Mouse (Mus musculus) intestine, postnatal 0 days (tissue): ENCODE measurements at regions not wholly inside any gene's neighbourhood (a gene's known extent, or its start where the extent isn't known, plus 50 kb on each side); places are given as distances from the start of the nearest gene placed in this dataset.

Experiments
- ATAC-seq: fragments of 200-750 bp; cut with Nextera tagmentation; 2 replicates; pipeline ENCODE4 v1.8.0; 2017; ENCODE audit warnings: mild to moderate bottlenecking, moderate TSS enrichment, moderate library complexity
- H3K27ac ChIP-seq: fragments of 300-500 bp; sonication (generic); 2 replicates; pipeline ENCODE4 v1.5.1; 2014; ENCODE audit warnings: mild to moderate bottlenecking, low read depth, low read length, moderate library complexity
- H3K27me3 ChIP-seq: fragments of 300-500 bp; sonication (generic); replicated peaks from 2 replicates; pipeline ENCODE4 v1.6.1; 2014; ENCODE audit warnings: low read length, mixed read lengths; ENCODE audit not compliant: control insufficient read depth, insufficient read depth
- H3K36me3 ChIP-seq: fragments of 300-500 bp; sonication (generic); 2 replicates; pipeline ENCODE4 v1.6.1; 2014; ENCODE audit warnings: mild to moderate bottlenecking, moderate library complexity; ENCODE audit not compliant: control insufficient read depth, insufficient read depth
- H3K4me1 ChIP-seq: fragments of 300-500 bp; sonication (generic); replicated peaks from 2 replicates; pipeline ENCODE4 v1.6.1; 2014; ENCODE audit warnings: antibody characterized with exemption, low read length, mixed read lengths; ENCODE audit not compliant: control insufficient read depth, insufficient read depth
- H3K4me2 ChIP-seq: fragments of 300-500 bp; sonication (generic); replicated peaks from 2 replicates; pipeline ENCODE4 v1.6.1; 2014; ENCODE audit warnings: low read depth, mild to moderate bottlenecking, moderate library complexity
- H3K4me3 ChIP-seq: fragments of 300-500 bp; sonication (generic); 2 replicates; pipeline ENCODE4 v1.5.1; 2014; ENCODE audit warnings: low read depth, low read length
- H3K9ac ChIP-seq: fragments of 300-500 bp; sonication (generic); 2 replicates; pipeline ENCODE4 v1.6.1; 2014; ENCODE audit warnings: mild to moderate bottlenecking, low read depth, low read length
- H3K9me3 ChIP-seq: fragments of 300-500 bp; sonication (generic); 2 replicates; pipeline ENCODE4 v1.6.1; 2016; ENCODE audit warnings: mixed run types; ENCODE audit not compliant: control insufficient read depth
- CTCF ChIP-seq: sonication (generic); IDR thresholded peaks from 2 replicates; pipeline ENCODE4 v1.5.1; 2016; ENCODE audit warnings: low read depth, mild to moderate bottlenecking, control low read depth, antibody characterized with exemption, moderate library complexity
- WGBS: fragments of 180-500 bp; shearing (Covaris S2); extraction: QIAGEN DNeasy Blood & Tissue Kit; methylation state at CpG from one replicate; pipeline ENCODE4 v1.1.7; 2014; 5-methylcytosine and 5-hydroxymethylcytosine counted together

DNA sequence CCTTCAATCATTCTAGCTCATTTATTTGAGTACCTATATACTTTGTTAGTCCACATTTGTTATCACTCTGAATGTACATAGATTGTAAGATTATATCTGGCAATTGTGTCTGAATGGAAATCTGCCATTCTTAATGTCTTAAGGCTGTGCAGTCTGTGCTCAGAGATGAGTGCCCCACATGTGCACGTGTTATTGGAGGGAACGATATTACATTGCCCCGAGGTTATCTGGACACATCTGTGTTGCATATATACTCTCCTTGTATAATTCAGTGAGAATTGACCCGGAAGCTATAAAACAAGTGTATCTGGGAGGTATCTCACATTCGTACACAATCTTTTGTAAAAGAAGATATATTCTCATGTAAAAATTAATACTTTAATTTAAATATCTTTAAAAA lies 155.4 kb upstream of the Tmeff2 start:
- Histone ChIP-seq H3K27me3 (no peaks in the 10 kb centered on the region), H3K4me2 (no peak overlapping the region), H3K4me1 (no peaks in the 10 kb centered on the region), H3K9ac (no peak overlapping the region), H3K36me3 (no peaks in the 10 kb centered on the region), H3K27ac (no peak overlapping the region), H3K4me3 (no peak overlapping the region), H3K9me3 (no peaks in the 10 kb centered on the region)
- ATAC-seq = no peak
- 69% methylated on average over 5 of the region's 5 CpGs for WGBS
- TF ChIP-seq CTCF = no peak

DNA sequence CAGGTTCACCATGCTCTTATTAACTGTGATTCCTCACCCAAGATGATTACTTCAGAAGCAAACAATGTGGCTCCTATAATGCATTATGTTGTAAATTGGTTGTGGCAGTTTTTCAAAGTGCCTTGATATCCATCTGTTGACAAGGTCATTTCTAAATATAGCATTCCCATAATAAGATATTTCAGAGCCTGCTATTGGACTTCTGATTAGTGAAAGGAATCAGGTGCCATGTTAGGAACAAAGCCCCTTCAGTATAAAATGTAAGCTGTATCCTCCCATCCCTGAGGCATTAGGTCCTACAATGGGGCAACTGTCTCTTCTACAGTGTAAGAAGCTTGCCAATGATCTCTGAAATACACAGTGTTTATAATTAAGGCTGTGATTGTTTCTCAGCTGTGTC lies 130.2 kb upstream of the Tmeff2 start:
- no peak for ATAC-seq
- Histone ChIP-seq H3K4me3 (no peak overlapping the region), H3K9ac (no peak overlapping the region), H3K36me3 (no peaks in the 10 kb centered on the region), H3K4me2 (no peak overlapping the region), H3K27me3 (no peaks in the 10 kb centered on the region), H3K27ac (no peak overlapping the region), H3K9me3 (no peaks in the 10 kb centered on the region), H3K4me1 (no peaks in the 10 kb centered on the region)
- no peak for TF ChIP-seq CTCF

DNA sequence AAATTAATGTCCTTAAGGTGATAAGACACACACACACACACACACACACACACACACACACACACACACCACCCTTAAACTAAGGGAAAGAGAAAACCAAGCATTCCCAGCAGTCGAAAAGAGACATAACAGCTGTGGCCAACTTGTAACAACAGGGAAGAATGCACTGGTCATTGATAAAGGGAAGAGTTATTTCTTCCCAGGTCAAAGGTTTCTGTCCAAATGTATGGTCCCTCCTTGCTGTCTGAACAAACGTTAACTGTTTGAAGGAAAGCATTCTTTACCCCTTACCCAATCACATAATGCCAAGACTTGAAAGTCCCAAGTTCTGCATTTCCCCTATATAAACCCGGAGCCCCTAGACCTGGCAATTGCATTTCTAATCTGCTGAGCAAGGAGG lies 105.2 kb upstream of the Tmeff2 start:
- no peak overlapping the region for H3K4me2 ChIP-seq
- WGBS = 41% methylated on average over 3 of the region's 3 CpGs
- no peak overlapping the region for H3K9ac ChIP-seq
- no peaks in the 10 kb centered on the region for H3K9me3 ChIP-seq
- no peak for ATAC-seq
- no peak for TF ChIP-seq CTCF
- no peaks in the 10 kb centered on the region for H3K36me3 ChIP-seq
- H3K27ac ChIP-seq = no peak overlapping the region
- H3K4me3 ChIP-seq = no peak overlapping the region
- no peaks in the 10 kb centered on the region for H3K27me3 ChIP-seq
- no peaks in the 10 kb centered on the region for H3K4me1 ChIP-seq

DNA sequence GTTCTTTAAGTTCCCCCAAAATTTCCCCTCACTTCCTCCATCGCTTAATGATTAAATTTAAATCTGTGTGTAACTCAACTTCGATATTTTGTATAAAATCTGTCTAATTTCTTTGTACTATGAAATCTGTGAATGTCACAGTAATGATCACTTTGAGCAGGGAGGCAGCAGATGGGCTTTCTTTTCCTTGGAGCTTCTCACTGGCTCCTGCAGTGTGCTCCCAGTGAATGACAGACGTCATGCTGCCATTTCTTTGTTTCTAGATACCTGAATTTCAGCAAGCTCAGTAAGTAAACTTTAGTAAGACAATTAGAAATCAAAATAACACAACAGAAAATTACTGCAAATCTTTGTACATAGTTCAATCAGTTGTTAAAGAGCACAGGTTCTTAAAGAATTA lies 102.3 kb upstream of the Tmeff2 start:
- H3K27me3 ChIP-seq = no peaks in the 10 kb centered on the region
- no peak for ATAC-seq
- H3K27ac ChIP-seq = no peak overlapping the region
- no peak overlapping the region for H3K9ac ChIP-seq
- no peaks in the 10 kb centered on the region for H3K9me3 ChIP-seq
- TF ChIP-seq CTCF = no peak
- no peak overlapping the region for H3K4me2 ChIP-seq
- H3K4me3 ChIP-seq = no peak overlapping the region
- H3K4me1 ChIP-seq = no peaks in the 10 kb centered on the region
- no peaks in the 10 kb centered on the region for H3K36me3 ChIP-seq
- WGBS = 73% methylated on average over 3 of the region's 3 CpGs

DNA sequence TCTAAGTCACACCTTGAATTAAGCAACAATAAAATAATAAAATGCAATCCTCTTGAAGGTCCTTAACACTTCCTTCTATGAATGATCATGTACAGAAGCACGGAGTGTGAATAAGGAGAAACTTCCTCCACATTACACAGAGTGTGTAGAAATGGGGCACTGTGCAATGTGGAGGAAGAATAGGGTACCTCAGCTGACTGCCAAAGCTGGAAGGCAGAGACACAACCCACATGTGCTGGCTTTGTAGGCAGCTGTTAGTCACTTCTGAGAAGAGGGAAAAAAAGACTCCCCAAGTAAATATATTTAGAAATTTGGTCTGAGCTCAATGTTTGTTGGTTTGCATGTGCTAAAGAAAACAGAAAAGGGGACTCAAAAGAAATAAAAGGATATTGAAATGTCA lies 94.1 kb upstream of the Tmeff2 start:
- no peak for TF ChIP-seq CTCF
- Histone ChIP-seq H3K4me2 (no peak overlapping the region), H3K4me1 (no peaks in the 10 kb centered on the region), H3K9ac (no peak overlapping the region), H3K27me3 (no peaks in the 10 kb centered on the region), H3K27ac (no peak overlapping the region), H3K9me3 (no peaks in the 10 kb centered on the region), H3K36me3 (no peaks in the 10 kb centered on the region), H3K4me3 (no peak overlapping the region)
- WGBS = 34% methylated on average over 1 of the region's 1 CpGs
- no peak for ATAC-seq

DNA sequence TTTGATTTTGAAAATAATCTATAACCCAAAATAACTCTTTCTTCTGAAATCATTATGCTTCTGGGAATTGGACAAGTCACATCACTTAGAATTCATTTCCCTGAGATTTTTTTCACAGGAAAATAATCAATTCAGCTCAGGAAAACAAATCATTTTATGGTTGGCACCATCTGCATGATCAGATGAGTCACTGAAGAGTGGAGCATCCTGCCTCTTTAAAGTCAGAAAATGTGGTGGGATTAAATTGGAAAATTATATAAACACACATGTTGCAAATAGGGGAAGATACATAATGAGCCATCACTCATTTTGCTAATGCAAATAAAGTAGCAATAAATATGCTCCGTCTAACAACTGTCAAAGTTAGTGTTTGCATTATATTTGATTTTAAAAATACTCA lies 93.6 kb upstream of the Tmeff2 start:
- H3K9ac ChIP-seq = no peak overlapping the region
- H3K36me3 ChIP-seq = no peaks in the 10 kb centered on the region
- no peaks in the 10 kb centered on the region for H3K9me3 ChIP-seq
- H3K4me2 ChIP-seq = no peak overlapping the region
- no peak for TF ChIP-seq CTCF
- 43% methylated on average over 1 of the region's 1 CpGs for WGBS
- no peak overlapping the region for H3K27ac ChIP-seq
- no peak for ATAC-seq
- no peak overlapping the region for H3K4me3 ChIP-seq
- H3K27me3 ChIP-seq = no peaks in the 10 kb centered on the region
- H3K4me1 ChIP-seq = no peaks in the 10 kb centered on the region

DNA sequence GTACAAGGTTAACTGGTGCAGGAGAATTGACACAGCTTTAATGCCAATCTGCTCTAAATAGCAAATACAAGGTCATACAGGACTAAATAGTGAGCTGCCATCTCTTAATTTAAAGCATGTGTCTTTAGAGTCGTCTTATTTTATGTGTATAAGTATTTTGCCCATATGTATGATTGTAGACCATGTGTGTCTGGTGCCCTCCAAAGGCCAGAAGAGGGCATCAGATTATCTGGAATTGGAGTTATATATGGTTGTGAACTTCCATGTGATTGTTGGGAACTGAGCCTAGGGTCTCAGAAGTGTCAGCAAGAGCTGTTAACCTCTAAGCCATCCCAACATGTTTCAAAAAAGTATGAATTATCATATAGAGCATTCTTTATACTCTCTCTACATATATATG lies 68.8 kb upstream of the Tmeff2 start:
- Histone ChIP-seq H3K4me1 (no peaks in the 10 kb centered on the region), H3K4me2 (no peak overlapping the region), H3K9ac (no peak overlapping the region), H3K27me3 (no peaks in the 10 kb centered on the region), H3K36me3 (no peaks in the 10 kb centered on the region), H3K4me3 (no peak overlapping the region), H3K27ac (no peak overlapping the region), H3K9me3 (no peaks in the 10 kb centered on the region)
- 55% methylated on average over 1 of the region's 1 CpGs for WGBS
- ATAC-seq = no peak
- TF ChIP-seq CTCF = peak; percentile 38
